Mouse (Mus musculus) heart, adult 2 months (tissue): ENCODE results near the gene Olfr221. TPM values are rescaled to one million over a fixed set of nuclear protein-coding genes. Genes with fewer than 3 reads are reported as not detected.

Experiments used
- DNase-seq, 2 experiments: peaks; one replicate each; pipeline ENCODE4 v3.0.0; 2021
- H3K27ac ChIP-seq: fragments of 200-600 bp; 2 replicates; pipeline ENCODE4 v1.8.1; 2022
- H3K27me3 ChIP-seq: fragments of 200-500 bp; 2 replicates; pipeline ENCODE4 v1.6.1; 2012; ENCODE audit warnings: mild to moderate bottlenecking, low read length, inconsistent platforms, mixed read lengths; ENCODE audit not compliant: control insufficient read depth, insufficient read depth
- H3K36me3 ChIP-seq: fragments of 200-500 bp; 2 replicates; pipeline ENCODE4 v1.6.1; 2012; ENCODE audit warnings: low read length, inconsistent platforms; ENCODE audit not compliant: control insufficient read depth, insufficient read depth
- H3K4me1 ChIP-seq: fragments of 200-500 bp; 2 replicates; pipeline ENCODE4 v1.6.1; 2011; ENCODE audit warnings: low read length; ENCODE audit not compliant: control insufficient read depth, insufficient read depth
- H3K4me3 ChIP-seq: fragments of 200-600 bp; 2 replicates; pipeline ENCODE4 v1.8.1; 2022
- H3K79me2 ChIP-seq: fragments of 200-500 bp; replicated peaks from 2 replicates; pipeline ENCODE4 v1.6.1; 2012; ENCODE audit warnings: mild to moderate bottlenecking, inconsistent platforms, low read length, moderate library complexity, mixed read lengths; ENCODE audit not compliant: control insufficient read depth, insufficient read depth
- H3K9ac ChIP-seq: fragments of 200-500 bp; 2 replicates; pipeline ENCODE4 v1.6.1; 2012; ENCODE audit warnings: low read depth, mild to moderate bottlenecking, control low read depth, inconsistent platforms, low read length, mixed read lengths
- CTCF ChIP-seq: fragments of 200-600 bp; IDR thresholded peaks from 2 replicates; pipeline ENCODE4 v1.8.1; 2022; ENCODE audit warnings: antibody characterized with exemption, mild to moderate bottlenecking, moderate library complexity
- EP300 ChIP-seq: fragments of 200-500 bp; IDR thresholded peaks from 2 replicates; pipeline ENCODE4 v1.6.1; 2011; ENCODE audit warnings: low read depth, low read length, control low read depth; ENCODE audit not compliant: insufficient read depth
- POLR2A ChIP-seq: fragments of 200-500 bp; IDR thresholded peaks from 2 replicates; pipeline ENCODE4 v1.6.1; 2011; ENCODE audit warnings: mild to moderate bottlenecking, low read depth, low read length, control low read depth; ENCODE audit not compliant: insufficient read depth
- WGBS: fragments of 180-500 bp; shearing (Covaris S2); methylation state at CpG from one replicate; pipeline ENCODE4 v1.1.7; 2018; 5-methylcytosine and 5-hydroxymethylcytosine counted together
- intact Hi-C: fragments of 180-260 bp; cut with DNase I; formaldehyde crosslinking; loops from one replicate; pipeline ENCODE4 v1.15.1; 2025
- polyA plus RNA-seq: library from polyadenylated mRNA; depleted of rRNA; stranded (reverse); fragments of >200 nt; gene quantifications from 2 replicates; pipeline ENCODE4 v1.2.3, GENCODE M21; 2012; rRNA removed
- total RNA-seq, 2 experiments: library from RNA; stranded (reverse); gene quantifications; 2 replicates each; pipeline ENCODE4 v1.2.3; 2021

Gene Olfr221
- total and polyA plus RNA-seq, 3 experiments, result not detected

DNA sequence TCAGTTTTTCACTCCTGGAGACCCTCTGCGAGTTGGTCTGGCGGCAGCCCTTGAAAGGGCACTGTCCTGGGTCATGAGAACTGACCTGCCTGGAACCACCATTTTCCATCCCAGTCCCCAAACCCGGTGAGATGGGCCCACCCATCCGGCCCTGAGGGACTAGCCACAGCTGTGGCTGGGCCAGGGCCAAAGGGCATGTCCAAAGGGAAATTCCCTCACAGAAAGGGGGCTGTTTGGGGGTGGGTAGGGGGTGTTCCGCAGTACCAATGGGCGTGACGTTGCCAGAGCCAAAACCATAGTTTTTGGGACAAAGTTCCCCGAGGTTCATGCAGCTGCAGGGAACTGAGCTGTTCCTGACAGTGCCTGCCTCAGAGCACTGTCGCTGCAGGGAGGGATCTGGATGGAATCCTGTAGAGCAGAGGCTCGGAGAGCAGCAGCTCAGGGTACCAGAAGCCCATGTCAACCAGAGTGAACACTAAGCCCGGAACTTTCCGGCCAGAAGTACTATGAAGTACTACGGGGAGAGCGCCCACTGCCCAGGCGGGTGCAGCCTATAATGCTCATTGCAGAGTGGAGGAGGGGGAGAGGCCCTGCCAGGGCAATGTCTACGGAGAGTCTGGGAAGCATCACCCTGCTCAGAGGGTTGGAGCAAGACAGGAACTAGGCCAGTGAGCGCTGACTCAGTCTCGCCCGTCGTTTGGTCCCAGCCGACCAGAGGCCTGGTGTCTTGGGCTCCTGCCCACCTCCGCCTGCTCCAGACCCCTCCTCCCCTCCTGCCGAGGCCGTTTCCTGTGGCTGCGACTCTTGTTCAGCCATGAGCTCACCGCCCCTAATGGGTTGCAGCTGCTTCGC lies 56.7 kb downstream of the Olfr221 start:
- Histone ChIP-seq H3K4me1 (no peaks in the 10 kb centered on the region), H3K27me3 (no peaks in the 10 kb centered on the region), H3K36me3 (no peaks in the 10 kb centered on the region), H3K27ac (peak overlapping the region; percentile 85), H3K9ac (peak overlapping the region; percentile 69), H3K4me3 (peak overlapping the region; percentile 82), H3K79me2 (no peaks in the 10 kb centered on the region)
- peak; percentile 86 to 91 for DNase-seq
- intact Hi-C loops, result loop anchor here (2.0 kb wide), 1 partner anchor 23 kb away; no protein-coding TSS in a partner anchor
- TF ChIP-seq POLR2A, result peak; percentile 57
- no peak for TF ChIP-seq CTCF
- TF ChIP-seq EP300, result 0 out of 2 replicates have a peak, but pooled peaks have one; percentile 14
- 3% methylated on average over 27 of the region's 27 CpGs for WGBS

DNA sequence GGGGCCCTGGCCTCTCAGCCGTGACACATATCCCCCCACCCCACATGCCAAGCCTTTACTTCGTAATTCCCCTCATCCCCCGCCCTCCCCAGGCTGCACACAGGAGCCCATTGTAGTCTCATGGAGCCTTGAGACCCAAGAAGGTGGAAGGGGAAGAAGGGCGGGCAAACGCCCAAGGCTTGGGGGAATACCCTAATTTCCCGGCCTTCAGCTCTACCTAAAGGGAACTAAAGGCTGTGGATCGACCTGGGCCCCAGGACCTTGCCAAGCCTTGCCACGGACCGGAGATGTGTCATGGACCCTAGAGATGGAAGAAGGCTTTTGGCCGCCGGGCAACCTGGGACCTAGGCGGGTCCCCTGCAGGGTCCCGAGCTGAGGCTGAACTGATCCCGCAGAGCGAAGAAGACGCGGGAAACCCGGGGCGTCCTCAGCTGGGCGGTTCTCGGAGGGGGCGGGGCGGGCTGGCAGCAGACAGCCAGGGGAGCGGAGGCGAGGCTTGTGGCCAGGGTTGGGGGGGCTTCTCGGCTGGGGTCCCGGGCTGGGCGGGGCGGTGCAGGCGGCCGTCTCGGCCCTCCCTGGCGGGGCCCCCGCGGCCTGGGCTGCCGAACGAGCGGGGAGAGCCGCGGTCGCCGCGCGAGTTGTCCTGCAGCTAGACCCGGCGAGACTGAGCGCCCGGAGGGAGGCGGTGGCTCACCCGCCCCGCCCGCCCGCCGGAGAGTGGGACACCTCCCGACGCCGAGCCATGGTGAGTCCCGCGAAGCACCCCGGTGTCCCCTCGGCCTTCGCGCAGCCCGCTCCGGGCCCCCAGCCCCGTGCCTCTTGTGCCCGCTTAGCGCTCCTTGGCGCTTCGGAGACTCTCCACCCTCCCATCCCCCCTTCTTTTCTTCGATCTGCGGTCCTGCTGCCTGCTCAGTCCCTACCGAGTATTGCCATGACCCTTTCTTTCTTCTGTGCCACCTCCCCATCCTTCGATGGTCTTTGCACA lies 57.7 kb downstream of the Olfr221 start, which contains the start of gene Arhgef40:
Gene Arhgef40 (plus strand): TSS at position 473 of the 985 bp plus-strand sequence.
- Histone ChIP-seq H3K36me3 (no peaks in the 10 kb centered on the region), H3K79me2 (no peaks in the 10 kb centered on the region), H3K4me1 (no peaks in the 10 kb centered on the region), H3K27ac (peak within 1 kb of the TSS; percentile 85), H3K9ac (peak within 1 kb of the TSS; percentile 69), H3K27me3 (no peaks in the 10 kb centered on the region), H3K4me3 (peak within 1 kb of the TSS; percentile 82)
- no peak for TF ChIP-seq POLR2A
- TF ChIP-seq EP300, result no peak
- TF ChIP-seq CTCF, result no peak
- intact Hi-C loops, result loop anchor here (5.0 kb wide), 1 partner anchor 52 kb away; no protein-coding TSS in a partner anchor
- WGBS, result 2% methylated on average over 56 of the region's 74 CpGs
- peak; percentile 87 to 88 for DNase-seq

Other genes starting within 250 kb of the Olfr221 start
- not detected for gene AY358078, start 242.4 kb downstream of the Olfr221 start, total RNA-seq
- not detected in 2 replicates for gene AY358078, start 242.4 kb downstream of the Olfr221 start, polyA plus RNA-seq
- not detected for gene Ear6, start 188.8 kb downstream of the Olfr221 start, total RNA-seq
- gene Ear6, start 188.8 kb downstream of the Olfr221 start, polyA plus RNA-seq, result not detected in 2 replicates
- gene Mettl17, start 157.6 kb downstream of the Olfr221 start, total RNA-seq, result 10 to 100 TPM; 20.1 to 20.7 TPM
- gene Mettl17, start 157.6 kb downstream of the Olfr221 start, polyA plus RNA-seq, result 21.1 and 24.8 TPM in 2 replicates
- under 1 TPM; 0.16 to 0.25 TPM for gene Slc39a2, start 149.6 kb downstream of the Olfr221 start, total RNA-seq
- gene Slc39a2, start 149.6 kb downstream of the Olfr221 start, polyA plus RNA-seq, result 0.53 and 1.7 TPM in 2 replicates
- 1,000 to 10,000 TPM; 1,274 to 1,571 TPM for gene Ndrg2, start 128.3 kb downstream of the Olfr221 start, total RNA-seq
- 2,120 and 2,574 TPM in 2 replicates for gene Ndrg2, start 128.3 kb downstream of the Olfr221 start, polyA plus RNA-seq
- gene Tppp2, start 124.0 kb downstream of the Olfr221 start, total RNA-seq, result not detected
- 0.16 and 0.32 TPM in 2 replicates for gene Tppp2, start 124.0 kb downstream of the Olfr221 start, polyA plus RNA-seq
- gene Rnase13, start 119.7 kb downstream of the Olfr221 start, total RNA-seq, result not detected
- gene Rnase13, start 119.7 kb downstream of the Olfr221 start, polyA plus RNA-seq, result not detected in 2 replicates
- 10 to 100 TPM; 27.2 to 27.8 TPM for gene Arhgef40, start 57.7 kb downstream of the Olfr221 start, total RNA-seq
- 42.6 and 49.0 TPM in 2 replicates for gene Arhgef40, start 57.7 kb downstream of the Olfr221 start, polyA plus RNA-seq
- gene Tmem253, start 26.8 kb downstream of the Olfr221 start, total RNA-seq, result 1 to 10 TPM; 2.2 to 4.2 TPM
- 2.8 and 3.8 TPM in 2 replicates for gene Tmem253, start 26.8 kb downstream of the Olfr221 start, polyA plus RNA-seq
- gene Zfp219, start 21.7 kb downstream of the Olfr221 start, total RNA-seq, result 10 to 100 TPM; 26.8 to 30.0 TPM
- 38.6 and 42.0 TPM in 2 replicates for gene Zfp219, start 21.7 kb downstream of the Olfr221 start, polyA plus RNA-seq
- gene Hnrnpc, start 61.6 kb upstream of the Olfr221 start, total RNA-seq, result 100 to 1,000 TPM; 137 to 147 TPM
- 70.7 and 140 TPM in 2 replicates for gene Hnrnpc, start 61.6 kb upstream of the Olfr221 start, polyA plus RNA-seq
- gene Rpgrip1, start 68.2 kb upstream of the Olfr221 start, total RNA-seq, result under 1 TPM; 0.16 to 0.23 TPM
- 0.59 and 0.98 TPM in 2 replicates for gene Rpgrip1, start 68.2 kb upstream of the Olfr221 start, polyA plus RNA-seq
- 10 to 100 TPM; 23.9 to 24.7 TPM for gene Supt16, start 155.0 kb upstream of the Olfr221 start, total RNA-seq
- 5.3 and 8.8 TPM in 2 replicates for gene Supt16, start 155.0 kb upstream of the Olfr221 start, polyA plus RNA-seq
- gene Chd8, start 215.3 kb upstream of the Olfr221 start, total RNA-seq, result 10 to 100 TPM; 36.7 to 45.2 TPM
- 14.3 and 21.0 TPM in 2 replicates for gene Chd8, start 215.3 kb upstream of the Olfr221 start, polyA plus RNA-seq
- gene Tox4, start 236.7 kb upstream of the Olfr221 start, total RNA-seq, result 10 to 100 TPM; 32.8 to 37.5 TPM
- gene Tox4, start 236.7 kb upstream of the Olfr221 start, polyA plus RNA-seq, result 23.3 and 41.1 TPM in 2 replicates
- 1 to 10 TPM; 4.8 to 5.2 TPM for gene Rab2b, start 237.1 kb upstream of the Olfr221 start, total RNA-seq
- 6.9 and 10.1 TPM in 2 replicates for gene Rab2b, start 237.1 kb upstream of the Olfr221 start, polyA plus RNA-seq